Mouse (Mus musculus) spleen, postnatal 36 days (tissue): ENCODE measurements around the gene Crim1.
A peak's percentile ranks its signal among the peaks of the same experiment; 100 is the strongest.

Experiments
- DNase-seq, 2 experiments: peaks; one replicate each; pipeline ENCODE4 v3.0.0; 2022; ENCODE audit warnings: low spot score in 2 of 2, mixed read lengths in 1 of 2

Gene Crim1

DNA sequence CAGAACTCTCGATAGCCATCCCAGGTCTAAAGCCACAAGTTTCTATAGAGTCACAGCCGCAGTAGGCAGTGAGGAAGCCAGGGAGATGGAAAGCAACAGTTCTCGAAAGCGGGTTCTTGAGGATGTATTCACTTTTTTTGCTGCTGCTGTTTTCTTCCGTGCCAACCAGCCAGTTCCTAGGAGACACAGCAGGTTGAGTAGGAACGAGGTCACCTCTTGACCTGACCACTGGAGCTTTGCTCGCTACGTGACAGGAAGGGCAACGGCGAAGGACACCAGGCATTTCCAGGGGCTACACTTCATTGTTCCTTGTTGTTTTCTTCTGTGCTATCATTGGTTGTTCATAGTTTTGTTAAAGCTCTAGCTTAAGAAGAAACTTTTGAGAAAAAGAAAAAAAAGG, 174.7 kb downstream of the Crim1 start:
- DNase-seq: no peak

DNA sequence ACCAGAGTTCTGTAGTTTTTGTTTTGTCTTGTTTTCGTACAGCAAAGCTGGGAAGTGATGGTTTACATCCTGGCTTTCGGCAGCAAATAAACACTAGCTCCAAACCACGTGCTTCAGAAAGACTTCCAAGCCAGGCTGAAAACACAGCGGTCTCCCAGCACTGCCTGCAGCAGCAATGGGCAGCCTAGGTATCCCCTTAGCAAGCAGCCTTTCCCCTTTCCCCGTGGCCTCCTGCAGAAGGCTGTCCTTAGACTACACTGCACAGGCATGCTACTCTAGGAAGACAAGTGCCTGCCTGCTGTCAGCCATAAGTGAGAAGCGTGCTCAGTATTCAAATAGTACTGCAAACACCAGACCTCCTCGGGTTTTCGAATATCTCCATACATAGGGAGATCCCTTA, 176.5 kb downstream of the Crim1 start:
- no peak for DNase-seq

DNA sequence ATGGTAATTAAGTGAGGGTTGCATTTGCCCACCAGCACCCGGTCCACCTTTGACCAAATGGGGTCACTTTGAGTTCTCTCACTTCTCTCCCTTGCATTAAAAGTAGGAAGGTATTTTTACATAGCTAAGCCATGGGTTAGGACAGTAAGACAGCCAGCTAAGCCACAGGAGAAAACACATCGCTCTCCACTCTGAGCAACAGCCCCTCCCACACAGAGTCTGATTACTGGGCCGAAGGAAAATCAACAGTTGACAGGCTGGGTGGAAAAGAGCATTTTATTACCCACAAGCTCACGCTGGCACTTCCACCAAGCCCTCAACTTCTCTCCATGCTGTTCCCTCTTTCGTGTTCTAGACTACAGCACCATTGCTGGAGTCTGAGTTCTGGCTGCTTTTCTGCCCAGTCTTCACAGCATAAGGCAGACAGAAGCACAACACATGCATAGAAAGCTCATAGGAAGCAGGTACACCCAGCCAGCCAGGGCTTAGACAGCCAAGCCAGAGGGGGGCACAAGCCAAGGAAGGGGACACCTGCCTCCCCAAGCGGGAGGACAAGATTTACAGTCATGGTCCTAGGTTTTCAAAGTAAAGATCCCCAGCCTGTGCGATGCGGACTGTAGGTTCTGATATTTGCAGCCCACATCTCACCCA, 179.2 kb downstream of the Crim1 start:
- no peak for DNase-seq

DNA sequence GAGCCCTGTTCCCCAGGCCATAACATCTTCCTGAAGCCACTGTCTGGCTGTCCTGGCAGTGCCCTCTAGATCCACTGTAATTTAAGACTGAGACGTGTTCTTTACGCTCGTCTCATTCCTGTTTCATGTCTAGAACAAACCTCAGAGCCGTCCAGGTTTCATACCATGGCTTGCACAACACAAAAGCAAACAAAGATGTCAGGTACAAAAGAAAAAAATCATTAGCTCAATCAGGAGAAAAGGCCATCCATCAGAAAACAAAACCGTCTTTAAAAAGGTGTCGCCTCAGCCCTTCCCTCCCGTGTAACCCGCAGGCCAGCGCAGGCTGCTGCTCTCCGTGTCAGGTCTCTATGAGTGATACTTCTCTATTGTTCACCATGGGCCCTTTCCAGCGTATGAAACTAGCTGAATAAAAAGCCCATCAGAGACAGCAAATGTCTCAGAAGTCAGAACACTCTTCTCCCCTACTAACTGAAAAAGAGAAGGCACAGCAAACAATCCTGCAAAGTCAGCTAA, 179.7 kb downstream of the Crim1 start:
- DNase-seq: no peak

DNA sequence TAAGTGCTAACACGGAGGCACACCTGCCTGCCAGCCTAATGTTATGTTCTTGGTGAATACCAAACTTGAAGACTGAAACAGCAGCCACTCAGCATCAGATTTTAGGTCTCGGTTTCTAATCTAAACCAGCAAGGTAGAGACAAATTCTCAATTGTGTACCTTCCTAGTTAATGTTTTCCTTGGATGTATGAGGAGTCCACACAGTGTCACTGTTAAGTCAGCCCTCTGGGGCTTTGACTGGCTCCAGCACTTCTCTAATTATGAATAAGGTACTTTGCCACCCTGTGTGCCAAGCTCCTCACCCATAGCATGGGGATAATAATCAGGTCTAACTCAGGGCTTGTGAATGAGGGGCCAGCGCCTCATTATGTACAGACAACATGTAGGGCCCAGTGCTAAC, 182.3 kb downstream of the Crim1 start:
- no peak for DNase-seq

DNA sequence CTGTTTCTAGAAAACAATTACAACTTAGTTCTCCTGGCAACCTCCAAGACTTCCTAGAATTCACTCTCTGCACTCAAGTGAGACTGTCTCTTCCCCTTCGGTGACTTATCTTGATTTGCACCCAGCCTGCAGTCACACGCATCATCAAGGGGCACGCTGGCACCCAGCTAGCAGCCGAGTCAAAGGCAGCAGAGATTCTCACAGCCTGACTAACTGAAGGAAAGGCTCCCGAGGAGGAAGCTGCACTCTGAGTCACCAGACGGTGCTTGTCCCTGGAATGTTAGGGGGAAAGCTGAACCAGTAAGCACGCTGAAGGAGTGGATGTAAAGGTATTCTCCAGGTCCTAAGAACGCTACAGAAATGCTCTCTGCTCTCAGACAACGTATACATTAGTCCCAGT, 187.6 kb downstream of the Crim1 start:
- DNase-seq: no peak

DNA sequence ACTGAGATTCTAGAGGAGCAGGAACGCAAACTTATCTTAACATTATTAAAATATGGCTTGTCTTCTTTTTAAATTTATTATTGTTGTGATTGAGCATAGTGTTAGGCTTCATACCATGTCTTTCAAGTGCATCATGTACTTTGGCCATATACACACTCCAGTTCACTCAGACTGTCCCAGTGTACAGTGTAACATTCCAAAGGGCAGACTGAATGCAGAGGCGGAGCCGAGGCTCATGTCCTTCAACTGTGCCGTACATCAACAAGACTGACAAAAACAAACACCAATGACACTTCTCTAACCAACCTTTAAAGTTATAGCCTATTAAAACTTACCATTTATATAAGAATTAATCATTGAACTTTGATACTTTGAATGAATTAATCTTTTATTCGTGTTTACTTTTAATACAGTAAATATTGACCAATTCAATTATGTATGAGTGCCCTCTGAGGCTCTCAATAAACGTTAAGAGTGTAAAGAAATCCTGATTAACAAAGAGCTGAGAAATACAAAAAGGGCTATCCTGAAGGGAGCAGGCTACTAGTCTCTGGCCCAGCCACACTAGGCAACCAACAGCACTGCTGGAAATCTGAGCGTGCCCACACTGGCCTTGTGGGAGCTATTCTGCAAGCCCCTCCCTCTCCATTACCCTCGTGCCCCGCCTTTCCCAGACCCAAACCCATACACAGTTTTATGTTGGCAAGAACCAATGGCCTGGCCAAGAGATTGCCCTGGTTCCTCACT, 188.2 kb downstream of the Crim1 start:
- no peak for DNase-seq

DNA sequence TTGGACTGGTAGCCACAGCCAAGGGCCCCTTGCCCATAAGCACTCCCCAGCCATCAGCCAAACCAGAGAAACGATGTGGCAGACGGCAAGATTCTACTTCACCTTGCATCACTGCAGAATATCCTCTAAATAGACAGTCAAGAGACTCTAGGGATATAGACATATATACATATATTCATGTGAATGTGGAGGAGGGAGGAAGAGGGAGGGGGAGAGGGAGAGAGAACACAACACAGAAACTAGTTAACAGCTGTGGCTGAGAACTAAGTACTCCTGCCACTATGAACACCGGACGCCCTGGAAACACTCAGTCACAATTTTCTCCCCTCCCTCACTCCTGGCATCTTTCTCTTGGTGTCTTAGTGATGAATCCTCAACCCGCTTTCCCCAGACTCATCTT, 189.5 kb downstream of the Crim1 start:
- no peak for DNase-seq

DNA sequence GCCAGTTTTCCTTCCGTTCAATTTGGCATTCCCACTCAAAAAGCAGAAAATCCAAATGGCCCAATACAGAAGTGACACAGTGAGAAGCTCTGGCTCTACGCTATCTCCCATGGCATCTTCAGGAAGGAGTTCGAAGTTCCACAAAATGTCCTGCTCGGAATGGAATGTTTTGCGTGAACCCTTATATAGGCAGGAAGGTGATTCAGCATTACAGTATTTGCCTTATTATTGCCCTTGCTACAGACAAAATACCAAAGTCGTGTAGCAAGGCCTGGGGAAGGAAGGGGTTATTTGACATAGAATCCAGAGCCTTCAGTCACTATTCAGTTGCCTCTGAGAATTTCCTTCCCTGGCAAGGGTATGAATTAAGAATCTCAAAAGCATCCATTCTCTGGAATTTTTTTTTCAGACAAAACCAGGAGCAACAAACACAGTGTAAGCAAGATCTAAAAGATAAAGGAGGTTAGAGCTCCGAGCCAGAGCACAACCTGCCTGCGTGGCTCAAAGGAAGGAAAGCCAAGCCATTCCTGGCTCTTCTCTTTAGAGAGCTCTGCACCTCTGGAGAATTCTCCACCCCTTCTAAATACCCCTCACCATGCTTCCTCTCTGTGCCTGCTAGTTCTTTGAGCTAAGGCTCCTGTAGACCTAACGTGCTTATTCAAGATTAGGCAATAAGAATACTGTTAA, 192.5 kb downstream of the Crim1 start:
- DNase-seq: no peak

DNA sequence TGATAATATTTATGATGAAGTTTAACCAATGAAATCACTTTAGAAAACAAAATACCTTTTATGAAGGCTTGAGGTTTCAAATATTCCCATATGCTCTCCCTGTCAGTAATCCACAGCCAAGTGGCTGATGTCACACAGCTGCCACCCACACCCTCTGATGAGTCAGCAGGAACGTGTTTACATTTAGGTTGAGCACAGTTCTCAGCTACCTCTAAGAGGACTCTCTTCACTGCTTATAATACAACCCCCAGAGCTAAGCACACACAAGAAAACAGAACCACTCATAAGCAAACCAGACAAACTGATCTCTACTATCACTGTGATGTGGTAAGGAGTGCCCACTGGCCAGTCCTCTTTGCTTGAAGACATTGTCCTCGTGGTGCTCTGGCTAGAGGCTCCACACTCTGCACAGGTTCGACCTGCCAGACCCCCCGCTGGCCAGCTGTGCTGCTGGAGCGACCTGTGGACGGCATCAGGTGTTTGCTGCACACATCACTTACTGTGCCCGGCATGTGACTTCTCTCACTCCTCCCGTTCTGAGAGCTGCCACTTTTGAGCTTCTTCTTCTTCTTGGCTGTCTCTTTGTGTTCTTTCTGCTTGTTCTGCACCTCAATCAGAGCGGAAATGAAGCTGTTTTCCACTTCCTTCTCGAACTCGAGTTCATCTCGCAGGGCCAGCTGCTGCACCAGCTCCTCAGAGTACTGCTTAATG, 200.2 kb downstream of the Crim1 start:
- peak; percentile 55 for DNase-seq

DNA sequence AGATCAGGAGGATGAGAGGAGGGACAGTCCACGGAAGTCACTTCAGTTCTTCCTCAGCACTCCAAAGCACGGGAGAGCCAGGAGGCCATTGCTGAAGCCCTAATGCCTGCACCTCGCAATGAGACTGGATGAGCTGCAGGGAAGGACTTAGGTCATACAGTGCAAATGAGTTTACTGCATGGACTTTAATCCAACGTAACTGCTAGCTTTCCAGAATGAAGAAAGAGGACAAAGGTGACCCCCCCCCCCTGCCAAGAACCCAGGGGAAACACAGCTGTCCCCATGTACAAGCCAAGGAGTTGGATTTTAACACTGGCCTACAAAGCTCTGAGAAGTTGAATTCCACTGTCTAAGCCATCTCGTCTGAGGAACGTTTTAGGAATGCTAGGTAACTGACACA, 201.3 kb downstream of the Crim1 start:
- DNase-seq: no peak

DNA sequence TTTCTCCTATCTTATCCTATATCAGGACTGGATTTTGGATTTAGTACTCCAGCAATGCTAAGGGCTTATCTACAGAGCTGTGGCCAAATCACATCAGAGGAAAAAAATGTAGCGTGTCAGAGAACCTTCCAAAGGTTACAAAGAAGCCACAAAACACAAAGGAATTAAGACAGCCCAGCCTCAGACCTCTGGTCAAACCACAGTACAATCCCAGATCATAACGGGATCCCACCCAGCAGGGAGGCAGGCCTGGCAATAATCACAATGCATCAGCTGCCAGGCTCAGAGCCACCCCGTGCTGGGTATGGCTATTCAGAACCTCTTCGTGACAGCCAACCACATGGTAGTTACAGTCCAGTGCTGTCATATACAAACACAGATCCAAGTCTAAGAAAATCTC, 201.7 kb downstream of the Crim1 start:
- DNase-seq: no peak

DNA sequence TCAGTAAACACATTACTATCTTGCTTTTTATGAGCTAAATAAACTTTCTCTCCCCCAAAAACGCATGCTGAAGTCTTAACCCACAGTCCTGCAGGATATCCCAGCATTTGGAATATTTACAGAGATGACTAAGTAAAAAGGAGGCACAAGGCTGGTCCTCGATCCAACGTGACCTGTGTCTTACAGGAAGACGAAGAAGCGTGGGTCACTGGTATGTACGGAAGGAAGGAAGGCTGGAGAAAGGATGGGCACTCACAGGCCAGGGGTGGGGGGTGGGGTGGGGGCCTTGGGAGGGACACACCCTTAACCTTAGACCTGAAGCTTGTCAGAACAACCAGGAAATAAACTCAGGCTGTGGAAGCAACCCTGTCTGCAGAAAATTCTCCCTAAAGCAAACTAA, 202.1 kb downstream of the Crim1 start:
- DNase-seq: no peak

DNA sequence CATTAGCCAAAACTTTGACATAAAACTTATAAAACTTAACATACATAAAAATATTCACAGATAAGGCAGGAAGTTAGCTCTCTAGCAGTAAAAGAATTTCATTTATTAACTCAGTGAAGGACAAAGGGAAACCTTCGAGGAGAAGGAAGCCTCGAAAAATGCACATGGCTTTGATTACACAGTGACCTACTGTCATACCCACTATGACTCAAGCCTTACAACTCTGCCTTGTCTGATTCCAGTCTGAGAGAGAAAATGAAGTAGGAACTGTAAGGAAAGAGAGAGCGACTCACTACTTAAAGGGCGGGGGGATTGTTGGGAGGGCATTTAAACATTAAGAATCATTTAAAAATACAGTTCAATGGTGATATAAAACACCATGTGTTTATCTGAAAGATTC, 203.2 kb downstream of the Crim1 start:
- no peak for DNase-seq

DNA sequence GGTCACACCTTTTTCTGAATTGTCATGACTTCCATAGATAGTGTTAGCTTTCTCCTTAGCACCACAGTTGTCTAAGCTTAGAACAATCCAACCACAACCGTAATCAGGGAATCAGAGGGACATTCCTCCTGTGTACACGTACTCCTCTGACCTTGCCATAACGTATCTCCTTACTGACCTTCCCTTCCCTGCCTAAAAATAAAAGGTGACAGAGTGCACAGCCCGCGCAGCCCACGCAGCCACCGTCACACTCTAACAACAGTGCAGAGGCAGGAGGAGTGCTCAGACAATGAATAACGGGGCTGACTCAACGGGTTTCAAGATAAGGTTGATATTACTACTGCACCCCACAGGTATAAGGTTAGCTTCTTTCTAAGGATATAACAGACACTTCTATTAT, 203.8 kb downstream of the Crim1 start:
- DNase-seq: no peak

DNA sequence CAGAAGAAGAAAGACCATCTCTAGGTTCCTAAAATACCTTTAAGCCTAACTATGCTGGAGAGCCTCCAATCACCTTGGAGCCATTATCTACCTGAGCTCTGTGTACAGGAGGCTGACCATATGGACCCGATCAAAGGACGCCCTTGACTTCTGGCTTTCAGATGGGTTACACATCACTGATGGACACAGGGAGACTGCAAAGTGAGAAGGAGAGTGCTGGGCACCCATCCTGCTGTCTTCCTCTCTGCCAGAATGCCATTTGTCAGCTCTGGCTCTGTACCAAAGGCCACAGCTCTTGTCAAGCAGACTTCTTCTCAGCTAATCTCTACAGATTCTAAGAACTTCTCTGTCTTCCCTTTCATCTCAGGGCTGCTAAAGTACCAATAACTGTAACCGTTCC, 205.3 kb downstream of the Crim1 start:
- DNase-seq: no peak

DNA sequence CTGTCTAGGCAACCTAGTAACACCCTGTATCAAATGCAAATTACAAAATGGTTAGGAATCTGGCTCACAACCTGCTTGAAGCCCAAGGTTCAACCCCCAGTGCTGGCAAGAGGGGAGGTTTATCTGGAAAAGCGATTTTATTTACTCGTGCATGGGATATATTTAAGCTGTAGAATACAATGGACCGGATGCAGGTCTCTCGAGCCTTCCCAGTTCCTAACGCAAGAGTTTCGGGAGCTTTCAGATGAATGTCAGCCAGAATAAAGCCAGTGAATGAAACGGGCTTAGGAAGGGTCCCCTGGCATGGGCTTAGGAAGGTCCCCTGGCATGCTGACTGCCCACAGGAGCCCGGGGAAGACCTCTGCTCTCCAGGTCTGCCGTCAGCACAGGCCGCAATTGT, 206.8 kb downstream of the Crim1 start:
- no peak for DNase-seq

DNA sequence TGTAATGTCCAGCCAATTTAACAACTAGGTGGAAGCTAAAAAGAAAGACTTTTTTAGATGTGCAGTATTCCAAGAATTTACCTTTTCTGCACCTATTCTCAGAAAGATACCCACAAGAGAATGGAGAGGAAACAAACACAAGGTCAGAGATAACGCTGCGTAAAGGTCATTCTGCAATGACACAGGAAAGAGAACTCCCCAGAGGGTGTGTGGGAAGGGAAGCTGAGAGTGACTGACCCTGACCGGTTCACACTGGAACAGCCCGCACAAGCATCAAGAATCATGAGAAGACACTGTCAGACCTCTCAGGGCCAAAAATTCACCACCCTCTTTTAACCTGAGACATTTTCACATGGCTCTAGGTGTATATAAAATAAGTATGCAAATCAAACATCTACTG, 207.5 kb downstream of the Crim1 start:
- DNase-seq: peak; percentile 11 to 19

DNA sequence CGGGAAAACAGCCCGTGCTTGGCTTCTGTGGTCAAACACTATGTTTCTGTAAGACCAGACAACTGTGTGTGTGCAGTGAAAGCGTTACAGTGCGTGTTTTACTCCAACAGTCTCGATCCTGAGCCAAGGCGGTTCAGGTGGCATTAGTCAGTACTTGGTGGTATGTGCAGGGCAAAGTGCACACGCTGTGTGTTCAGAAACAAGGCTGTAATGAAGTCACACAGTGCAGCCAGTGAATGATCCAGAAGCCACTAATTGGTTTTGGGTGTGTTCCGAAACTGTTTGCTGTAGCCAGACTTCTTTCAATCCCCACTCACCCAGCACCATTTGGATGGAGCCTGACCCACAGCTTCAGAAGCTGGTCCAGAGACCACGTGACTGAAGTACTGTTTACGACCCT, 208.3 kb downstream of the Crim1 start:
- no peak for DNase-seq

DNA sequence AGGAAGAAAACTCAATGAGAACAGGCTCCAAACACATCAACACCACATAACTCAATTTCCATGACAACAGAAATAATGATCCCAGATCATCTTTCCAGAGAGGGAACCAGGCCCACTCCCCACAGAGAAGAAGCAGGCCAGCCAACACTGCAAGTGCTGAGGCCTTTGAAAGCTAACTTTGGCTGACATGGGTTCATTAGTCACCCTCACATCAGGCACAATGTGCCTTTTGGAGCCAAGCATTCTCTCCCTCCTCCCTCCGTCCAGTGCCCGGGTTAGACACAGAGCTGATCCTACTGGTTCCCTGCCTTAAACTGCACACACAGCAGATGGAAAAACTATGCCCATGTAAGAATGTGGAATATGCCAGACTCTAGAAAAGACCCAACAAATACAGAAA, 209.9 kb downstream of the Crim1 start:
- DNase-seq: no peak

DNA sequence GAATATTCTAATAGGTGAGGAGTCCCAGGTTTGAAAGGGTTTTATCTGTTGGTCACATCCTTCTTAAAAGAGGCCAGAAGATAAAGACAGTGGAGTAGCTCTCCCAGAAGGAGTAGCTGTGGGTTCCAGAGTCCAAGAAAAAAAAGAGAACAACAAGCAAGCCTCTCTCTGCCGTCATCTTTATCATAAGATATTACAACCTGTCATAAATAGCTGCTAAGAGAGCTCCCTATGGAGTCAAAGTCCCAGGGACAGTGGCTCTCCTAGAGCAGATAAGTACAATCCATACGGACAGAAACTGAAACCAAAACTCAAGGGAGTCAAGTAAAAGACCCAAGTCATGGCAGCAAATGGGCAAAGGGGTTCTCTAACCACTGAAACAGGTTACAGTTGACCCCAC, 215.2 kb downstream of the Crim1 start:
- DNase-seq: no peak
